Mouse (Mus musculus): ENCODE measurements around the gene Mta2.

DNA sequence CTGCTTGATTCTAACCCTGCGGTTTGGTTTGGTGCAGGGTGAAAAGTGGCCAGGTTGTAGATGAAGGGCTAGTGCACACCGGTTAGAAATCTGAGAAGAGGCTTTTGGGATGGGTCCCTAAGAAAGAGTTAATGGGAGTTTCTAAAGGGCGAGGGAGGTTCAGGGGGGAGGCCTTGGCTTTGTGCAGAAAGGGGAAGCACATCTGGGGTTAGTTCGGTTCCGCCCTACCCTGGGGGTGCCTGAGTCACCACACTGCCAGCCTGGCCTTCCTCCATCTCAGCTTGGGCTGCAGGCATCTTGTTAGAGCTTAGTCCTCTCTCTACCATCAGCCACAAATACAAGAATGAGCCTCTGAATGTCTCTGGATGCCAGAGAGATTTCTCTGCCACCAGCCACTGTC lies 39.1 kb downstream of the Mta2 start:
- TF ChIP-seq POLR2A (IDR thresholded peaks at IDR 0.05; ENCODE audit: control insufficient read depth, low read depth, low read length), result no peak
- TF ChIP-seq CTCF (IDR thresholded peaks at IDR 0.05; ENCODE audit: control insufficient read depth, insufficient read depth, insufficient replicate concordance, low read depth, low read length), result no peak
